Mouse (Mus musculus) lung, embryonic 15.5 days (tissue): Measurements from ENCODE around the gene Pgrmc2. TPM values are rescaled to one million over a fixed set of nuclear protein-coding genes. Genes with fewer than 3 reads are reported as not detected.
A peak's percentile ranks its signal among the peaks of the same experiment; 100 is the strongest.

Source experiments
- ATAC-seq: fragments of 200-750 bp; cut with Nextera tagmentation; 2 replicates; pipeline ENCODE4 v1.8.0; 2017; ENCODE audit warnings: moderate number of reproducible peaks, borderline replicate concordance; ENCODE audit not compliant: low FRiP score, low TSS enrichment; ENCODE audit errors: extremely low read depth
- H3K27ac ChIP-seq: fragments of 300-500 bp; sonication (generic); 2 replicates; pipeline ENCODE4 v1.5.1; 2015; ENCODE audit warnings: moderate library complexity, mild to moderate bottlenecking, inconsistent platforms
- H3K27me3 ChIP-seq: fragments of 300-500 bp; sonication (generic); 2 replicates; pipeline ENCODE4 v1.6.1; 2015; ENCODE audit warnings: inconsistent platforms
- H3K36me3 ChIP-seq: fragments of 300-500 bp; sonication (generic); 2 replicates; pipeline ENCODE4 v1.6.1; 2015; ENCODE audit warnings: inconsistent platforms
- H3K4me1 ChIP-seq: fragments of 300-500 bp; sonication (generic); 2 replicates; pipeline ENCODE4 v1.6.1; 2015; ENCODE audit warnings: inconsistent platforms
- H3K4me2 ChIP-seq: fragments of 300-500 bp; sonication (generic); 2 replicates; pipeline ENCODE4 v1.6.1; 2015; ENCODE audit warnings: inconsistent platforms, mild to moderate bottlenecking, moderate library complexity
- H3K4me3 ChIP-seq: fragments of 300-500 bp; sonication (generic); 2 replicates; pipeline ENCODE4 v1.5.1; 2015; ENCODE audit warnings: mild to moderate bottlenecking, inconsistent platforms
- H3K9ac ChIP-seq: fragments of 300-500 bp; sonication (generic); 2 replicates; pipeline ENCODE4 v1.6.1; 2015; ENCODE audit warnings: inconsistent platforms
- H3K9me3 ChIP-seq: fragments of 300-500 bp; sonication (generic); 2 replicates; pipeline ENCODE4 v1.6.1; 2016; ENCODE audit warnings: inconsistent platforms
- WGBS: fragments of 180-500 bp; shearing (Covaris S2); methylation state at CpG from one replicate; pipeline ENCODE4 v1.1.7; 2015; 5-methylcytosine and 5-hydroxymethylcytosine counted together
- polyA plus RNA-seq: library from polyadenylated mRNA; unstranded; fragments of >200 nt; fragmentation: Nextera tagmentation; extraction: Ambion mirVana; gene quantifications from 2 replicates; pipeline ENCODE4 v1.2.1, GENCODE M21; 2015

Gene Pgrmc2
- polyA plus RNA-seq, 1 experiment from 2014 or later: 31.1 TPM

- Histone ChIP-seq H3K36me3 (no peaks in the 10 kb centered on the region), H3K4me1 (no peaks in the 10 kb centered on the region), H3K4me3 (no peak overlapping the region), H3K9me3 (no peaks in the 10 kb centered on the region), H3K4me2 (no peak overlapping the region), H3K27ac (no peak overlapping the region), H3K9ac (no peak overlapping the region), H3K27me3 (no peaks in the 10 kb centered on the region)
- 79% methylated on average over 2 of the region's 2 CpGs for WGBS
- no peak for ATAC-seq
Measured at GRCm38 (mm10) chr3:41093210-41093609, 10.4 kb upstream of the Pgrmc2 start.

GRCm38 (mm10) chr3:41092311-41092710 is 9.5 kb upstream of the Pgrmc2 start:
- no peak overlapping the region for H3K4me2 ChIP-seq
- H3K27me3 ChIP-seq: no peaks in the 10 kb centered on the region
- H3K4me1 ChIP-seq: no peaks in the 10 kb centered on the region
- WGBS: 60% methylated on average over 4 of the region's 4 CpGs
- no peaks in the 10 kb centered on the region for H3K36me3 ChIP-seq
- H3K27ac ChIP-seq: no peak overlapping the region
- H3K9me3 ChIP-seq: no peaks in the 10 kb centered on the region
- no peak overlapping the region for H3K4me3 ChIP-seq
- no peak for ATAC-seq
- H3K9ac ChIP-seq: no peak overlapping the region

GRCm38 (mm10) chr3:41090839-41091238 is 8.0 kb upstream of the Pgrmc2 start:
- no peak for ATAC-seq
- H3K9ac ChIP-seq: no peak overlapping the region
- H3K4me1 ChIP-seq: no peaks in the 10 kb centered on the region
- no peaks in the 10 kb centered on the region for H3K27me3 ChIP-seq
- H3K27ac ChIP-seq: no peak overlapping the region
- no peak overlapping the region for H3K4me3 ChIP-seq
- H3K9me3 ChIP-seq: no peaks in the 10 kb centered on the region
- H3K36me3 ChIP-seq: no peaks in the 10 kb centered on the region
- no peak overlapping the region for H3K4me2 ChIP-seq
- 65% methylated on average over 2 of the region's 2 CpGs for WGBS

- Histone ChIP-seq H3K9ac (no peak overlapping the region), H3K27ac (no peak overlapping the region), H3K27me3 (no peaks in the 10 kb centered on the region), H3K36me3 (no peaks in the 10 kb centered on the region), H3K4me1 (no peaks in the 10 kb centered on the region), H3K4me2 (no peak overlapping the region), H3K9me3 (no peaks in the 10 kb centered on the region), H3K4me3 (no peak overlapping the region)
- no peak for ATAC-seq
Measured at GRCm38 (mm10) chr3:41087071-41087470, 4.2 kb upstream of the Pgrmc2 start.

- Histone ChIP-seq H3K27ac (no peak overlapping the region), H3K9ac (no peak overlapping the region), H3K9me3 (no peaks in the 10 kb centered on the region), H3K4me3 (no peak overlapping the region), H3K4me1 (peaks cover 16% of the 10 kb centered on the region), H3K36me3 (no peaks in the 10 kb centered on the region), H3K4me2 (0 out of 2 replicates have a peak overlapping the region, but pooled peaks have one; percentile 83), H3K27me3 (no peaks in the 10 kb centered on the region)
- ATAC-seq: no peak
- 83% methylated on average over 5 of the region's 5 CpGs for WGBS
Measured at GRCm38 (mm10) chr3:41084421-41084820, 1.6 kb upstream of the Pgrmc2 start.

GRCm38 (mm10) chr3:41083790-41084112 is 905 bp upstream of the Pgrmc2 start:
- 0 out of 2 replicates have a peak, but pooled peaks have one; percentile 2 for ATAC-seq
- H3K27ac ChIP-seq: peak overlapping the region; percentile 85
- H3K4me3 ChIP-seq: peak overlapping the region; percentile 96
- H3K36me3 ChIP-seq: no peaks in the 10 kb centered on the region
- no peaks in the 10 kb centered on the region for H3K27me3 ChIP-seq
- peak overlapping the region; percentile 74 for H3K9ac ChIP-seq
- H3K9me3 ChIP-seq: no peaks in the 10 kb centered on the region
- H3K4me1 ChIP-seq: peaks cover 16% of the 10 kb centered on the region
- peak overlapping the region; percentile 83 for H3K4me2 ChIP-seq
- WGBS: 0% methylated on average over 6 of the region's 6 CpGs

GRCm38 (mm10) chr3:41082520-41082884 is 344 bp downstream of the Pgrmc2 start:
- WGBS: 0% methylated on average over 43 of the region's 43 CpGs
- H3K4me3 ChIP-seq: peak overlapping the region; percentile 96
- H3K27me3 ChIP-seq: no peaks in the 10 kb centered on the region
- H3K9me3 ChIP-seq: no peaks in the 10 kb centered on the region
- peak overlapping the region; percentile 82 for H3K4me2 ChIP-seq
- H3K27ac ChIP-seq: peak overlapping the region; percentile 77
- H3K36me3 ChIP-seq: no peaks in the 10 kb centered on the region
- H3K4me1 ChIP-seq: peaks cover 16% of the 10 kb centered on the region
- peak overlapping the region; percentile 79 for H3K9ac ChIP-seq
- ATAC-seq: peak; percentile 47

GRCm38 (mm10) chr3:41081474-41082301 is 1.2 kb downstream of the Pgrmc2 start:
- WGBS: under 1% methylated on average over 23 of the region's 23 CpGs
- H3K9me3 ChIP-seq: no peaks in the 10 kb centered on the region
- peak overlapping the region; percentile 79 for H3K9ac ChIP-seq
- ATAC-seq: no peak
- peaks cover 16% of the 10 kb centered on the region for H3K4me1 ChIP-seq
- peak overlapping the region; percentile 96 for H3K4me3 ChIP-seq
- H3K27ac ChIP-seq: peak overlapping the region; percentile 77
- H3K36me3 ChIP-seq: no peaks in the 10 kb centered on the region
- H3K27me3 ChIP-seq: no peaks in the 10 kb centered on the region
- peak overlapping the region; percentile 82 for H3K4me2 ChIP-seq

GRCm38 (mm10) chr3:41080724-41081123 is 2.1 kb downstream of the Pgrmc2 start:
- Histone ChIP-seq H3K27ac (no peak overlapping the region), H3K27me3 (no peaks in the 10 kb centered on the region), H3K4me1 (peaks cover 16% of the 10 kb centered on the region), H3K36me3 (no peaks in the 10 kb centered on the region), H3K4me3 (no peak overlapping the region), H3K4me2 (peak overlapping the region; percentile 82), H3K9ac (no peak overlapping the region), H3K9me3 (no peaks in the 10 kb centered on the region)
- no peak for ATAC-seq
- WGBS: 34% methylated on average over 3 of the region's 3 CpGs

GRCm38 (mm10) chr3:41078673-41079072 is 4.2 kb downstream of the Pgrmc2 start:
- WGBS: 97% methylated on average over 2 of the region's 2 CpGs
- H3K9me3 ChIP-seq: no peaks in the 10 kb centered on the region

GRCm38 (mm10) chr3:41075376-41075775 is 7.5 kb downstream of the Pgrmc2 start:
- Histone ChIP-seq H3K36me3 (no peaks in the 10 kb centered on the region), H3K4me3 (no peak overlapping the region), H3K27me3 (no peaks in the 10 kb centered on the region), H3K27ac (no peak overlapping the region), H3K9me3 (no peaks in the 10 kb centered on the region), H3K4me1 (no peaks in the 10 kb centered on the region), H3K9ac (no peak overlapping the region), H3K4me2 (no peak overlapping the region)
- WGBS: 64% methylated on average over 8 of the region's 8 CpGs
- ATAC-seq: no peak

More at GRCm38 (mm10) chr3:41078673-41079072, 4.2 kb downstream of the Pgrmc2 start:
- H3K4me2 ChIP-seq: no peak overlapping the region
- no peak overlapping the region for H3K9ac ChIP-seq
- H3K27ac ChIP-seq: no peak overlapping the region
- H3K36me3 ChIP-seq: no peaks in the 10 kb centered on the region
- ATAC-seq: no peak
- H3K27me3 ChIP-seq: no peaks in the 10 kb centered on the region
- no peak overlapping the region for H3K4me3 ChIP-seq
- peaks cover 16% of the 10 kb centered on the region for H3K4me1 ChIP-seq

- Histone ChIP-seq H3K27ac (no peak overlapping the region), H3K4me2 (no peak overlapping the region), H3K4me1 (no peaks in the 10 kb centered on the region), H3K9me3 (no peaks in the 10 kb centered on the region), H3K9ac (no peak overlapping the region), H3K27me3 (no peaks in the 10 kb centered on the region), H3K36me3 (peaks cover 12% of the 10 kb centered on the region), H3K4me3 (no peak overlapping the region)
- 82% methylated on average over 2 of the region's 2 CpGs for WGBS
- ATAC-seq: no peak
Measured at GRCm38 (mm10) chr3:41070519-41070918, 12.3 kb downstream of the Pgrmc2 start.
